Mouse (Mus musculus): ENCODE measurements around the gene Fam20c. TPM values are rescaled to one million over a fixed set of nuclear protein-coding genes. Genes with fewer than 3 reads are reported as not detected.

Gene Fam20c
- 11.2 and 14.4 TPM in 2 replicates for polyA plus RNA-seq (2014; fragmentation: Nextera tagmentation; extraction: Ambion mirVana)

DNA sequence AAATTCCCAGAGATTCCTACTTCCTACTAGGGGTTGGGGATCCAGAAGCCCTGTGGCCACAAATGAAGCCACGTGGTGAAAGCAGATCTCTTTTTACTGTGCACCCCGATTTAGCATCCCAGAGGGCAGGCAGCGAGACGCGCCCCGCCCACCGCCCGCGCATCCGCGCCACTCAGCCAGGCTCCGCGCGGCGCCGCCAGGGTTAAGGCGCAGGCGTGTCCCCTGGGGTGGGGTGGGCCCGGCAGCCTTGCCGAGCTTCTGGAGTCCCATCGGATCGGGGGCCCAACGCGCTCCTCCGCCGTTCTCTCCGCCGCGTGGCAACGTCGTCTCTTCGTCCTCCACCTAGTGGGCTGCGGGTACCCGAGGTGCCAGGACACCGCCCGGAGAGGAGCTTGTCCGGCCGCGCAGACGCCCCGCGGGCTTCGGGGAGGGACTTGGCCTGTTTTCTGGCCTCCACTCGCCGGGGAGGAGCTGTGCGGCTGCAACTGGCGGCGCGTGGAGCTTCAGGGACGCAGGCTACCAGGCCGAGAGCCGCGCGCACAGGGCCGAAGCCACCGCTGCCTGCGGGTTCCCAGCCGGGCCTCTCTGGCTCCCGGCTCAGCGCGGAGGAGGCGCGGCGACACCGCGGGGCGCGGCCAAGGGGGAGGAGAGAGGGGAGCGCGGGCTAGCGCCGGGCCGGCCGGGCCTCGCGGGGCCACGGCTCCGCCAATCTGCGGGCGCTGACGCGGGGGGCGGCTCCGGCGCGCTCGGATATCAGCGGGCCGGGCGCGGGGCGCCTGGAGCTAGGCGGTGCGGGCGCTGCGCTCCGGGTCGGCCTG is at the start of gene Fam20c:
Gene Fam20c, plus strand, starts transcription at position 212 of the 818 bp plus-strand sequence.
- peak; percentile 88 for DNase-seq (ENCODE audit: low spot score)
- Histone ChIP-seq H3K4me1 (replicated peaks; ENCODE audit: control insufficient read depth, insufficient read depth, low read length) (peaks cover 10% of the 10 kb centered on the region; the same call in 1 of the 2 replicates), H3K4me2 (ENCODE audit: low read depth, low read length, severe bottlenecking) (peak within 1 kb of the TSS; percentile 98), H3K9me3 (ENCODE audit: control insufficient read depth, low read length) (no peaks in the 10 kb centered on the region), H3K27ac (ENCODE audit: low read depth, low read length) (peak within 1 kb of the TSS; percentile 46), H3K27me3 (ENCODE audit: control insufficient read depth, insufficient read depth, low read length) (peaks cover 17% of the 10 kb centered on the region), H3K36me3 (ENCODE audit: control insufficient read depth, insufficient read depth, low read length) (no peaks in the 10 kb centered on the region), H3K9ac (ENCODE audit: low read length) (peak within 1 kb of the TSS; percentile 80), H3K4me3 (ENCODE audit: low read depth, low read length) (peak within 1 kb of the TSS; percentile 63)
- WGBS, result 1% methylated on average over 84 of the region's 98 CpGs
- ATAC-seq (replicated peaks; ENCODE audit: low FRiP score), result peak; percentile 85

DNA sequence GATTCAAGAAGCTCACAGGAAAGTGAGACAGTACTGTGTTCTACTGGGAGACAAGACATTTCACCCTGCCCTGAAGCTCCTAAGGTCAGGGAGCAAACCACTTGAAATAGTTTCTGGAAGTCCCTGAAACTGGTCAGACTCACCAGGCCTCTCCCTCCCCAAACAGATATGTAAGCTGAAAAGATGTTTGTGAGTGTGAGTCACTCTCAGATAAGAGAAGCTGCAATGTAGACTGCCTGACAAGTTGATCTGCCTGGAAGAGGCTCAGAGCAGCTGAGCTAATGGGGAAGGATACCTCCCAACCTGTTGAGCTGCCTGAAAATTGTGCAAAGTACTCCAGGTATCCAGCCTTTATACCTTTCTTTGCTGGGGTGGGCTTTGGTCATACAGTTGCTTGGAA is 46.9 kb upstream of the Fam20c start:
- no peaks in the 10 kb centered on the region for H3K27me3 ChIP-seq (ENCODE audit: control insufficient read depth, insufficient read depth, low read length)
- DNase-seq (ENCODE audit: low spot score) (no peak), ATAC-seq (replicated peaks; ENCODE audit: low FRiP score) (no peak)
- H3K36me3 ChIP-seq (ENCODE audit: control insufficient read depth, insufficient read depth, low read length), result no peaks in the 10 kb centered on the region
- H3K27ac ChIP-seq (ENCODE audit: low read depth, low read length), result no peak overlapping the region
- H3K9me3 ChIP-seq (ENCODE audit: control insufficient read depth, low read length), result no peaks in the 10 kb centered on the region; the same call in 1 of the 2 replicates
- H3K9ac ChIP-seq (ENCODE audit: low read length), result no peak overlapping the region
- no peaks in the 10 kb centered on the region for H3K4me1 ChIP-seq (replicated peaks; ENCODE audit: control insufficient read depth, insufficient read depth, low read length)
- H3K4me3 ChIP-seq (ENCODE audit: low read depth, low read length), result no peak overlapping the region
- H3K4me2 ChIP-seq (ENCODE audit: low read depth, low read length, severe bottlenecking), result no peak overlapping the region

DNA sequence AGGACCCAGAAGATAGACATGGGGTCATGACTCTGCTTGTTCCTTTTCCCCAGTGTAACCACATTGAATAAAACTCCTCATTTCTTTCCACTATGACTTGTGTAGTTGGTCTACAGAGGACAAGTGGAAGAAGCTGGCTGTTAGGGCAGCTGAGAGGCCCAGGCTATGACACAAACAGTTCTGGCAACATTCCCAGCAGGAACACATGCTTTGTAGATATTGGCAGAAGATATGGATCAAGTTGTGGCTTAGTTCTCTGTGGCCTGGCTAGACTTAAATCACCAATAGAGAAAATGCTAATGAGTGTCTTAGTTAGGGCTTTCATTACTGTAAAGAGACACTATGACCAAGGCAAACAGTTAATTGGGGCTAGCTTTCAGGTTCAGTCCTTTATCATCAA is 45.7 kb upstream of the Fam20c start:
- no peaks in the 10 kb centered on the region for H3K4me1 ChIP-seq (replicated peaks; ENCODE audit: control insufficient read depth, insufficient read depth, low read length)
- DNase-seq (ENCODE audit: low spot score) (no peak), ATAC-seq (replicated peaks; ENCODE audit: low FRiP score) (no peak)
- H3K36me3 ChIP-seq (ENCODE audit: control insufficient read depth, insufficient read depth, low read length), result no peaks in the 10 kb centered on the region
- H3K9me3 ChIP-seq (ENCODE audit: control insufficient read depth, low read length), result no peaks in the 10 kb centered on the region; the same call in 1 of the 2 replicates
- no peak overlapping the region for H3K27ac ChIP-seq (ENCODE audit: low read depth, low read length)
- no peaks in the 10 kb centered on the region for H3K27me3 ChIP-seq (ENCODE audit: control insufficient read depth, insufficient read depth, low read length)
- H3K4me3 ChIP-seq (ENCODE audit: low read depth, low read length), result no peak overlapping the region
- no peak overlapping the region for H3K4me2 ChIP-seq (ENCODE audit: low read depth, low read length, severe bottlenecking)
- H3K9ac ChIP-seq (ENCODE audit: low read length), result no peak overlapping the region

DNA sequence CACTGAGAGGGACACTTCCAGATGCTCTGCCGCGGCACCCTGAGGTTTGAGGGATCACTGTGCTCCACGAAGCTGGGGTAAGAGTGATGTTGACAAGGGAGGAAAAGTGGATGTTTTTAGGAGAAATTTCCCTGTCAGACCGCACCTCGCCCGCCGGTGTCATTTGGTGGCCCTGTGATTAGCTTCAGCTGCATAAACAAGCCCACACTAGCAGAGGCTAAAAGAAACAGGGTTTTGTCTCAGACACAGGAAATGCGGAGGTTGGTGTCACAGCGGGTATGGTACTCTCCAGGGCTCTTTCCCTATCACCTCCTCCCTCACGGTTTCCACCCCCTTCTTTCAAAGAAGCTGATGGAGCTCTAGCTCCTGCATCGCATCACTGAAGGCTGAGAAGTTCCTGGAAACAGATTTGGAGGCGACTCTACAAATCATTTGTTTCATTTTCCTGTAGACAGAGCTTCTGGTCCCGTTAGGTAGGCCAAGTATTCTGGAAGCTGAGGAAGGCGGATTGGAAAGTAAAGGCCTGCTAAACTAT is 38.7 kb upstream of the Fam20c start:
- ATAC-seq (replicated peaks; ENCODE audit: low FRiP score) (no peak), DNase-seq (ENCODE audit: low spot score) (no peak)
- Histone ChIP-seq H3K4me2 (ENCODE audit: low read depth, low read length, severe bottlenecking) (no peak overlapping the region), H3K4me3 (ENCODE audit: low read depth, low read length) (no peak overlapping the region), H3K9me3 (ENCODE audit: control insufficient read depth, low read length) (no peaks in the 10 kb centered on the region; the same call in 1 of the 2 replicates), H3K27ac (ENCODE audit: low read depth, low read length) (no peak overlapping the region), H3K27me3 (ENCODE audit: control insufficient read depth, insufficient read depth, low read length) (no peaks in the 10 kb centered on the region), H3K36me3 (ENCODE audit: control insufficient read depth, insufficient read depth, low read length) (no peaks in the 10 kb centered on the region), H3K9ac (ENCODE audit: low read length) (no peak overlapping the region), H3K4me1 (replicated peaks; ENCODE audit: control insufficient read depth, insufficient read depth, low read length) (no peaks in the 10 kb centered on the region; the same call in 1 of the 2 replicates)
- WGBS, result 52% methylated on average over 14 of the region's 14 CpGs

DNA sequence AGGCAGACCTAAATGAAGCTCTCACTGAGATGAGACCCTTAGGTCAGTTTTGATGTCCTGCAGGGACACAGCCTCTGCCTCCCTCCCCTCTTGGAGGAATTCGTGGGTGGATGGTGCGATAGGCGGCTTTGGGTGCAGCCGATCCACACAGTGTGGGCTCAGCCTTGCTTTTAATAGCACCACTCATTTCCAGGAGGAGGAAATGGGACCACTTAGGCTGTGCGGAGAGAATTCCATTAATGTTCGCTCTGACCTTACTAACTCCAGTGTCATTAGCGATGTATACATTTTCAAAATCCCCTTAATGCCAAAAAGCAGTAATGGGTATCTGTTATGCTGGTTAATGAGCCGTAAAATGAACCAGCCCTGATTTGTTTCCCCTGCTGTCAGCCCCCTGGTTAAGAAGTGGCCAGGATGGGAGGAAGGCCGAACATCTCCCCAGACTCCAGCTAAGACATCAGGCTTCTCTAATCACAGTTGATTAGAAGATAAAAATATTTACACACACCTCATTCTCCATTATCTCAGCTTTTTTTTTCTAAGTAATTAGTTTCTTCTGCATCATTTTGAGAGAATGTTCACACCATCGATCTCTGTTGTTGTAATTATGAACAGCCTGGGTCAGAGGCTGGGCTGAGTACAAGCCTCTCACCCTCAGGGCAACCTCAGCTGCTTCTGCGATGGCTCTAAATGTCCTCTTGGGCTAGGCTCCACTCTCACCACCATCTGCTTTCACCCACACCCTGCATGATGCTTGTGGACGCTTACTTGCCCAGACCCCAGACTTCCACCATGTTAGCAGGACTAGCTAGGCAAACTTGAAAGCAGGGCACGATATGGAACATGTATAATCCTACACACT is 33.8 kb upstream of the Fam20c start:
- WGBS, result 45% methylated on average over 13 of the region's 13 CpGs
- Histone ChIP-seq H3K9ac (ENCODE audit: low read length) (no peak overlapping the region), H3K27ac (ENCODE audit: low read depth, low read length) (no peak overlapping the region), H3K4me2 (ENCODE audit: low read depth, low read length, severe bottlenecking) (no peak overlapping the region), H3K27me3 (ENCODE audit: control insufficient read depth, insufficient read depth, low read length) (no peaks in the 10 kb centered on the region), H3K9me3 (ENCODE audit: control insufficient read depth, low read length) (no peaks in the 10 kb centered on the region), H3K4me3 (ENCODE audit: low read depth, low read length) (no peak overlapping the region), H3K36me3 (ENCODE audit: control insufficient read depth, insufficient read depth, low read length) (no peaks in the 10 kb centered on the region), H3K4me1 (replicated peaks; ENCODE audit: control insufficient read depth, insufficient read depth, low read length) (no peaks in the 10 kb centered on the region; the same call in 1 of the 2 replicates)
- ATAC-seq (replicated peaks; ENCODE audit: low FRiP score) (no peak), DNase-seq (ENCODE audit: low spot score) (no peak)

DNA sequence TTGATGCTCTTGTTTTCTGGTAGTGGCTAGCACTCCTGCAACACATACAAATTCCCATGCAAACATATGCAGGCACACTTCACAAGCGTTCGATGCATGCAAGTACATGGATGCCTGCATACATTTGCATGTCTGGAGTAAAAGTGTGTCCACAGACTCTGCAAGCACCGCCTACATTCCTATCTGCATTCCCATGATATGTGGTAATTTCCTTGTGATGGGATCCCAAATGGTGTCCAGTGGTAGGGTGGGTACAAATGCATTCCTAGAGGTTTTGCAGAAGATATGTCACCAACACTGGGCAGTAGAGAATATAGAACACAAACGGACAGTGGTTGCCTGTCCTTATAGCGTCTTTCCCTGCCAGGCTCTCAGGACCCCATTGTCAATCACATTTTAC is 29.9 kb upstream of the Fam20c start:
- H3K4me1 ChIP-seq (replicated peaks; ENCODE audit: control insufficient read depth, insufficient read depth, low read length), result no peaks in the 10 kb centered on the region; the same call in 1 of the 2 replicates
- H3K9ac ChIP-seq (ENCODE audit: low read length), result no peak overlapping the region
- no peak overlapping the region for H3K4me3 ChIP-seq (ENCODE audit: low read depth, low read length)
- H3K9me3 ChIP-seq (ENCODE audit: control insufficient read depth, low read length), result no peaks in the 10 kb centered on the region
- ATAC-seq (replicated peaks; ENCODE audit: low FRiP score) (no peak), DNase-seq (ENCODE audit: low spot score) (no peak)
- H3K4me2 ChIP-seq (ENCODE audit: low read depth, low read length, severe bottlenecking), result no peak overlapping the region
- H3K36me3 ChIP-seq (ENCODE audit: control insufficient read depth, insufficient read depth, low read length), result no peaks in the 10 kb centered on the region
- 92% methylated on average over 5 of the region's 5 CpGs for WGBS
- no peak overlapping the region for H3K27ac ChIP-seq (ENCODE audit: low read depth, low read length)
- no peaks in the 10 kb centered on the region for H3K27me3 ChIP-seq (ENCODE audit: control insufficient read depth, insufficient read depth, low read length)

DNA sequence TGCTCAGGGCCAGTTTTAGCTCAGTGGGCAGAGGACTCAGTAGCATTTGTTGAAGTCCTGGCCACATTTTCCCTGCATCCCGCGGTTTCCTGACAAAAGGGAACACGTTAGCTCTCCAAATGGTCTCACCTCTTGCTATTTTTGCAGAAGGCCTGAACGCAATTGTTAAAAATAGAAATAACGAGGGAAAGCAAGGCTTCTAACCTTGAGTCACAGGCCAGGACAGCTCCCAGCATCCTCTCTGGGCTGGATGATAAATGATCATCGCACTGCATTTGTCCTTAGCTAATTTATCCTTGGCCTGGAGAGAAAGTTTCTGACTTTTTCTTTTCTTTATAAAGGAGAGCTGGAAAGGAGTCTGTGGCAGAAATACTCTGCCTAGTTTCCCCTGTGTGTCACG is 29.2 kb upstream of the Fam20c start:
- Histone ChIP-seq H3K4me1 (replicated peaks; ENCODE audit: control insufficient read depth, insufficient read depth, low read length) (no peaks in the 10 kb centered on the region; the same call in 1 of the 2 replicates), H3K4me2 (ENCODE audit: low read depth, low read length, severe bottlenecking) (no peak overlapping the region), H3K9me3 (ENCODE audit: control insufficient read depth, low read length) (no peaks in the 10 kb centered on the region), H3K4me3 (ENCODE audit: low read depth, low read length) (no peak overlapping the region), H3K27ac (ENCODE audit: low read depth, low read length) (no peak overlapping the region), H3K36me3 (ENCODE audit: control insufficient read depth, insufficient read depth, low read length) (no peaks in the 10 kb centered on the region), H3K27me3 (ENCODE audit: control insufficient read depth, insufficient read depth, low read length) (no peaks in the 10 kb centered on the region), H3K9ac (ENCODE audit: low read length) (no peak overlapping the region)
- DNase-seq (ENCODE audit: low spot score) (no peak), ATAC-seq (replicated peaks; ENCODE audit: low FRiP score) (no peak)
- 66% methylated on average over 7 of the region's 7 CpGs for WGBS

DNA sequence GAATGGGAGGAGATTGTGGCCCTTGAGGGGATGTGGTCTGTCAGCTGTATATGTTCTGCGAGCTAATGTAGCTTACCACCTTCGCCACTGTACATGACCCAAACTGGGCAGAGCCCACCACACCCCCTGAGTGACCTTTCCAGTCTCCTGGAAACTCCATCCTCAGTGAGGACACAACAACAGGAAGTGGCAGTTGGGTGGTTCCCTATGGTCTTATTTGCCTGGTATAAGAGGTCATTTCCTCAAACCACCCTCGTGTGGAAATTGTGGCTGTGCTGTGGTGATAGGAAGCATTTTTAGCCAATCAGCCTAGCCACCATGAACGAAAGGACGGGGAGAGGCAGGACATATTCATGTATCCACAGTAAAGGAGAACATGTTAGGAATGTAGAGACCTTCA is 23.5 kb upstream of the Fam20c start:
- no peak for DNase-seq (ENCODE audit: low spot score)
- Histone ChIP-seq H3K4me2 (ENCODE audit: low read depth, low read length, severe bottlenecking) (no peak overlapping the region), H3K27ac (ENCODE audit: low read depth, low read length) (no peak overlapping the region), H3K4me1 (replicated peaks; ENCODE audit: control insufficient read depth, insufficient read depth, low read length) (no peaks in the 10 kb centered on the region), H3K27me3 (ENCODE audit: control insufficient read depth, insufficient read depth, low read length) (no peaks in the 10 kb centered on the region), H3K36me3 (ENCODE audit: control insufficient read depth, insufficient read depth, low read length) (no peaks in the 10 kb centered on the region), H3K4me3 (ENCODE audit: low read depth, low read length) (no peak overlapping the region), H3K9ac (ENCODE audit: low read length) (no peak overlapping the region), H3K9me3 (ENCODE audit: control insufficient read depth, low read length) (no peaks in the 10 kb centered on the region)
- WGBS, result 81% methylated on average over 5 of the region's 5 CpGs
- ATAC-seq (replicated peaks; ENCODE audit: low FRiP score), result no peak
